Mouse (Mus musculus): ENCODE results near the gene Doc2b.

GRCm38 (mm10) chr11:75827414-75827813, 31.6 kb upstream of the Doc2b start:
- TF ChIP-seq CTCF (IDR thresholded peaks at IDR 0.05) (no peak), EP300 (IDR thresholded peaks at IDR 0.05) (no peak)

All from lung, postnatal 0 days (tissue).